Mouse (Mus musculus) urinary bladder, postnatal 10 days (tissue): ENCODE results near the gene Tmem9b.

Experiments
- DNase-seq: peaks from one replicate; pipeline ENCODE4 v3.0.0; 2022; ENCODE audit warnings: low spot score

Tmem9b gene

DNA sequence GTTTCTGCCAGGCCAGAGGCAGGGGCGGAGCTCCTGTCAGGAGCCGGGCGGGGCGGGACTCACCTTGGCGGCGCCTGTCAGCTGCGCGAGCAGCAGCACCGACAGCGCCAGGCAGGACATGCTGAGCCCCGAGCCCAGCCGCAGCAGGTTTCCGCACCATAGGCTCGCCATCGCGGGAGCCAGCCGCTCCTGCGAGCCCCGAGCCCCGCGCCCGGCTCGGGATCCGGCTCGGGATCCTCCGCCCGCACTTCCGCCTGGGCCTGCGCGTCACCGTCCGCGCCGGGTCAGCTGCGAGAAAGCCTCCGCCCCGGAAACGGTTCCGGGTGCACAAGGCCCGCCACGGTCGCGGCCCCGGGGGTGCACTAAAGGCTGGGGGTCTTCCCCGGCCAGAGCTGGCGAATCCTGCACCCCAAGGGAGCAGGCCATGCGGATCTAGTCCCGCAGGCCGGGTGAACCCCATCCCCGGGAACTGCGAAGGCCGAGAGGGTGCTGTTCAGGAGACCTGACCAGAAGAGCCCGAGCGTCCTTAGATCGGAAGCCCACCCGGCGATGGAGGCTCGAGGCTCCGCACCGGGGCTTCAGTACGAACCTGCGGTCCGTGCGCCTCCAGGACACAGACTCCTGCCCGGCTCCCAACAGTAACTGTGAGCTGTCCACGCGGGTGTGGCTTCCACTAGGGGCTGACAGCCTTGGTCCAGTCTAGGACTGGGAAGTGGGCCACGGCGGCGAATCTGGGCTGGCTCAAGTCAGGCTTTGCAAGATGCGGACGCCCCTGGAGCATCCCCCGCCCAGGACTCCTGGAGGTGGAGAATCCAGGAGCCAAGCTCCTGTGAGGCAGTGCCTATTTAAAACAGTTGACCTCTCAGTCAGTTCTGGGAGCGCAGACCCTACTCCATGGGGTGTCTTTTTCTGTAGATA lies at the start of gene Tmem9b:
Gene Tmem9b, minus strand, starts transcription at position 868 of the 918 bp plus-strand sequence.
- DNase-seq = peak; percentile 38

- DNase-seq = no peak
Measured at GRCm38 (mm10) chr7:109800626-109801025, 48.0 kb upstream of the Tmem9b start.

GRCm38 (mm10) chr7:109799168-109799567 lies 46.5 kb upstream of the Tmem9b start:
- DNase-seq = no peak

- DNase-seq = no peak
Measured at GRCm38 (mm10) chr7:109795564-109795963, 42.9 kb upstream of the Tmem9b start.

DNA sequence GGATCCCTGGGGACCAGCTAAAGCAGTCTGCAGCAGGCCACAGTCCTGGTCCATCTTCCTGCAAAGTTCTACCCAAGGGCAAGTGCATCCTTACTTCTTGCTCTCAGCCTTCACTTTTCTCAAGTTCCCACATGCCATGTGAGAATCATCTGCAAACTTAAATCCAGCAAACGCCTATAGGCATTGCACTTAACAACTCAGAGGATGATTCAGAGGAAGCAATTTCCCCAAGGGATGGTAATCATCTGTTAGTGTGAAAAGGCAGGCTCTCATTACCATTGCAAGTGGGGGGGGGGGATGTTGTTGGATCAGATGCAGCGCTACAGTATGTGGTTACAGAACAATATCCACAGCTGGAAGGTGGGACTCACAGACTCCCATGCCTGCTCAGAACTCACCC lies 41.9 kb upstream of the Tmem9b start:
- DNase-seq = no peak

GRCm38 (mm10) chr7:109792759-109793158 lies 40.1 kb upstream of the Tmem9b start:
- no peak for DNase-seq

- no peak for DNase-seq
Measured at GRCm38 (mm10) chr7:109790818-109791217, 38.1 kb upstream of the Tmem9b start.

- DNase-seq = no peak
Measured at GRCm38 (mm10) chr7:109787860-109788259, 35.2 kb upstream of the Tmem9b start.

GRCm38 (mm10) chr7:109783281-109783680 lies 30.6 kb upstream of the Tmem9b start:
- no peak for DNase-seq

- DNase-seq = no peak
Measured at GRCm38 (mm10) chr7:109781470-109782203, 29.0 kb upstream of the Tmem9b start, which contains the start of gene Nrip3. Gene Nrip3, minus strand, starts transcription at chr7:109782025.

DNA sequence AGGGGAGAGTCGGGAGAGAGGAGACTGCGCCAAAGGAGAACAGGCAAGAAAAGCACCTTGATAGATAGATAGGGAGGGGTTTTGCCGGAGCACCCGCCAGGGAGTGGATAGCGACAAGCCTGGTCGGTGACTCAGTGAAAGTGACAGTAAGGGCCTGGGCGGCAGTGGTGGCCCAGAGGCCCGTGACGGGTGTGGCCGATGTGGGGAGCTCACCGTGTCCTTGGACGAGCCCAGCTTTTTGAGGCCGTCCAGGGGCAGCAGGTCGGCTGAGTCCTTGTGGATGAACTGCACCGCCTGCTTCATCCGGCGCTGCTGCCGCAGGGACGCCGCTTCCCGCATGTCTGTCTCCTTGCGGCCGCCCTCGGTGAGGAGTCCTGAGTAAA lies 28.4 kb upstream of the Tmem9b start:
- no peak for DNase-seq

GRCm38 (mm10) chr7:109772251-109772650 lies 19.6 kb upstream of the Tmem9b start:
- DNase-seq = no peak

- no peak for DNase-seq
Measured at GRCm38 (mm10) chr7:109768699-109769383, 16.2 kb upstream of the Tmem9b start.

GRCm38 (mm10) chr7:109767575-109768350 lies 15.1 kb upstream of the Tmem9b start:
- DNase-seq = no peak

DNA sequence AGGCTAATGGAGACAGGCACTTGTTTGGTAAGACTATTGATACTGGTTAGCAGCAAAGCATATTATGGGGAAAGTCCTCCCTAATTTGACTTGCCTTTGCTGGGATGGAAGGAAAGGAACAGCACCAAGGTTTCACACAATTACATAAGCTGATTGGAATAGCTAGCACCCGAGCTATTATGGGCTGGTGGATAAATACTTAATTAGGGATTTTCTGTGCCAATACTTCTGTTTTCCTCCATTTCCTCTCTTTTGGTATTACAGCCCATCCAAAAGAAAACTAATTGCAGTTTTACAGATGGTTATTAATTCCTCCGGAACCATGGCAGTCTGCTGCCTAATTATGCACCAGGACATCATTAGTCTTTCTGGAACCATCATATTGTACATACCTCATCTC lies 11.3 kb upstream of the Tmem9b start:
- DNase-seq = no peak

DNA sequence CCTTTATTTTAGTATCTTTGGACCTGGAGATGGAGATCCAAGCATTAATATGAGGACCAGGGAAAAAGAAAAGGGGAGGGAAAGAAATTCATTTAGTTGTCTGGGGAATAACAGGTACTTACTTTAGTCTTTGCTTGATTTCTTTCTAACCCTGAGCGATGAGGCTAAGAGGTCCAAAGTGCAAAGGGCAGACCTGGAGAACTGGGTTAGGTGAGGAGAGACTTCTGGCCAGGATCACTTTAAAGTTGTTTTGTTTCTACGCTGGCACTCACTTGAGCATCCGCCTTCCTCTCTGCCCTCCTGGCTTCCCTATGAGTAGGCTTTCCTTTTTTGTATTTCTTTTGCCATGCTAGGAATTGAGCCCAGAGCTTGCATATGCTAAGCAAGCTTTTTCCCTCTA lies 3.6 kb upstream of the Tmem9b start:
- no peak for DNase-seq

DNA sequence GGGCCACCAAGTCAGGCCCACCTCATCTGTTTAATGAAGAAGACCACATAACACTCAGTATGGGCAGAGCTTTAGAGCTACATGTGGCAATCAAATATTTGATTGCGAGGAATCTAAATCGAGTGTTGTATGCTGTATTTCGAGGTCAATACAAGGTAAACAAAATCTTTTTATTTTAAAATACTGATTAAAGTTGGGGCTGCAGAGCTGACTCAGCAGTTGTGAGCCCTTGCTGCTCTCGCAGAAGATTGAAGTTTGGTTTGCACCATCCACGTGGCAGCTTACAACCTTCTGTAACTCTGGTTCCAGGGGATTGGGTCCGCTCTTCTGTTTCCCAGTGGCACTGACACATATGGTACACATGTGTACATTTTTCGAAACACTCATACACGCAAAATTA lies 1.4 kb upstream of the Tmem9b start:
- no peak for DNase-seq

DNA sequence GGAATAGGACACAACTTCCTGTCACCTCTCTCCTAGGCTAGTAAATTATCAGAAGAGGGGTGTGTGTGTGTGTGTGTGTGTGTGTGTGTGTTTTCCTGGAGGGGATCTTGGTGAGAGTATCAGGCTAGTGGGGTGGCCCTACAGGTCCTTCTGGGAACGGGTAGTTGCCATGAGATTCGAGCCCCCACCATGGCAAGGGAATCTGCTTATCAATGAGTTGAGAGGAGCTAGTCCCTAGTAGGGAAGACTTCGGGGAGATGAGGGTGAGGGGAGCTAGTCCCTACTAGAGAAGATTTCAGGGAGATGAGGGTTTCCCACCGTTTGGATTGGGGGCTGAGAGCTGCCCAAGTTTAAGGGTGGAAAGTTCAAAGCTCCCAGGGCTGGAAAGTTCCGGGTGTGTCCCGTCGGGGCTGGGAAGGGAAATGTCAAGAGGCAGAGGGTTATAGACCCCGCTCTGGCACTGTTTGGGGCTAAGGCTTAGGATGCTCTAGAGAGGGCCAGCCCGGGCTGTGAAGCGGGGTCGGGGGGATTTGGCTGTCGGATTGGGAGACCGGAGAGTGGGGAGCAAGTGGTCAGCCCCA lies 1.2 kb downstream of the Tmem9b start:
- DNase-seq = no peak

GRCm38 (mm10) chr7:109747747-109748146 lies 4.9 kb downstream of the Tmem9b start:
- DNase-seq = no peak

DNA sequence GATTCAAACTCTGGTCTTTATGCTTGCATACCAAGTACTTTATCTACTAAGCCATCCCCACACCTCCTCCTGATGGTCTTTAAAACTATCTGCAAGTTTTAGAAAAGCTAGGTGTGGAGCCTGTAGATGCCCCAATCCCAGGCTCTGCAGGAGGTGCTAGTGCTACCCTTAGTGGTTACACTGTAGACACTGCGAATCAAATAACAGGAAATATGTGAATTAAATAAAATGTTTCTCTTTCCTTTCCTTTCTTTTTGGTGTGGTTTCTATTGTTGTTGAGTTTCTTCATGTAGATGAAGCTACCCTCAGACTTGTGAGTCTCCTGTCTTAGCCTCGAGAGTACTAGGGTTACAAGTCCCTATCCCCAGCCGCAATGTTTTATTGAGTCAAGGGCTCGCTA lies 11.0 kb downstream of the Tmem9b start:
- DNase-seq = no peak

- no peak for DNase-seq
Measured at GRCm38 (mm10) chr7:109741060-109741459, 11.6 kb downstream of the Tmem9b start.
